Mouse (Mus musculus) liver, adult 2 months (tissue): Measurements from ENCODE around the gene Osbpl10.

ENCODE experiments used
- CTCF ChIP-seq: fragments of 200-500 bp; IDR thresholded peaks from 2 replicates; pipeline ENCODE4 v1.5.1; 2011; ENCODE audit warnings: low read depth, low read length, control low read depth
- POLR2A ChIP-seq: fragments of 200-500 bp; IDR thresholded peaks from 2 replicates; pipeline ENCODE4 v1.6.1; 2011; ENCODE audit warnings: low read length, control low read depth; ENCODE audit not compliant: insufficient read depth; ENCODE audit errors: extremely low read depth

DNA sequence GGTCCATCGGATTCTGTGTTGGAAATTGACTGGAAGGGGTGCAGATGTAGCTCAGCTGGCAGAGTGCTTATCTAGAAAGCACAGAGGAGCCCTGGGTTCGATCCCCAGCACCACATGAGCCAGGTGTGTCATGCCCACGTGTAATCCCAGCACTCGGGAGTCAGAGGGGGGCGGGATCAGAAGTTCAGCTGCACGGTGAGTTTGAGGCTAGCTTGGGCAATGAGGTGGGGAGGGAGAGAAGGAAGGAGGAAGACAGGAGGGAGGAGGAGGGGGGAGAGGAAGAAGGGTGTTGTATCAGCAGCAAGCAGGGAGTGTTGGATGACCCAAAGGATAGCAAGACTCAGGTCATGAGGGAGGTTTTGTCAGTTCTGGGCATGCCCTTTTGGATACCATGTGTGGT lies 55.9 kb downstream of the Osbpl10 start:
- no peak for TF ChIP-seq CTCF
- TF ChIP-seq POLR2A, result no peak
